Mouse (Mus musculus) myocyte (in vitro differentiated cells): ENCODE data around the gene Kras. TPM values are rescaled to one million over a fixed set of nuclear protein-coding genes. Genes with fewer than 3 reads are reported as not detected.

Source experiments
- H3K27me3 ChIP-seq: one replicate; pipeline ENCODE4 v1.6.1; 2011; ENCODE audit not compliant: control insufficient read depth, insufficient read depth, insufficient read length
- H3K36me3 ChIP-seq: one replicate; pipeline ENCODE4 v1.6.1; 2011; ENCODE audit not compliant: control insufficient read depth, insufficient read depth
- H3K4me2 ChIP-seq: one replicate; pipeline ENCODE4 v1.6.1; 2011; ENCODE audit warnings: low read depth, control low read depth
- H3K4me3 ChIP-seq: one replicate; pipeline ENCODE4 v1.5.1; 2011; ENCODE audit warnings: mild to moderate bottlenecking, control low read depth, moderate library complexity
- H3K79me2 ChIP-seq: one replicate; pipeline ENCODE4 v1.6.1; 2011; ENCODE audit not compliant: control insufficient read depth, insufficient read depth
- H3ac ChIP-seq: one replicate; pipeline ENCODE4 v1.6.1; 2011; ENCODE audit not compliant: control insufficient read depth, insufficient read length
- CEBPB ChIP-seq: IDR thresholded peaks from 2 replicates; pipeline ENCODE4 v1.6.1; 2011; ENCODE audit warnings: mild to moderate bottlenecking, moderate library complexity; ENCODE audit not compliant: poor library complexity, insufficient read depth, severe bottlenecking
- E2F4 ChIP-seq: IDR thresholded peaks from one replicate; pipeline ENCODE4 v1.6.1; 2011; ENCODE audit warnings: mild to moderate bottlenecking, control low read depth, moderate library complexity; ENCODE audit not compliant: insufficient read depth
- MAX ChIP-seq: IDR thresholded peaks from one replicate; pipeline ENCODE4 v1.6.1; 2011; ENCODE audit warnings: low read depth, mild to moderate bottlenecking, control low read depth
- MYOD1 ChIP-seq, 3 experiments: IDR thresholded peaks; one replicate each; pipeline ENCODE4 v1.6.1; 2011; ENCODE audit warnings: control low read depth in 2 of 3, low read depth in 2 of 3, mild to moderate bottlenecking in 2 of 3, moderate library complexity in 1 of 3; ENCODE audit not compliant: insufficient read length in 2 of 3, control insufficient read depth in 1 of 3
- MYOG ChIP-seq, 3 experiments: IDR thresholded peaks; one replicate each; pipeline ENCODE4 v1.6.1; 2011; ENCODE audit warnings: control low read depth in 2 of 3, low read depth in 2 of 3, mild to moderate bottlenecking in 2 of 3; ENCODE audit not compliant: insufficient read length in 2 of 3, control insufficient read depth in 1 of 3, insufficient read depth in 1 of 3
- POLR2A ChIP-seq: IDR thresholded peaks from one replicate; pipeline ENCODE4 v1.6.1; 2011; ENCODE audit warnings: low read depth, mild to moderate bottlenecking, control low read depth, moderate library complexity; ENCODE audit not compliant: insufficient read length
- POLR2AphosphoS2 ChIP-seq: IDR thresholded peaks from one replicate; pipeline ENCODE4 v1.6.1; 2011; ENCODE audit warnings: low read depth, control low read depth; ENCODE audit not compliant: insufficient read length
- REST ChIP-seq: IDR thresholded peaks from one replicate; pipeline ENCODE4 v1.6.1; 2011; ENCODE audit warnings: mild to moderate bottlenecking, control low read depth, moderate library complexity; ENCODE audit not compliant: insufficient read depth, insufficient read length
- SRF ChIP-seq: IDR thresholded peaks from one replicate; pipeline ENCODE4 v1.6.1; 2011; ENCODE audit warnings: low read depth; ENCODE audit not compliant: control insufficient read depth, insufficient read length
- TCF12 ChIP-seq: IDR thresholded peaks from one replicate; pipeline ENCODE4 v1.6.1; 2011; ENCODE audit warnings: mild to moderate bottlenecking, control low read depth; ENCODE audit not compliant: poor library complexity, insufficient read depth, severe bottlenecking
- TCF3 ChIP-seq: IDR thresholded peaks from one replicate; pipeline ENCODE4 v1.6.1; 2011; ENCODE audit warnings: low read depth, control low read depth; ENCODE audit not compliant: insufficient read length
- USF1 ChIP-seq: IDR thresholded peaks from one replicate; pipeline ENCODE4 v1.6.1; 2011; ENCODE audit warnings: low read depth, mild to moderate bottlenecking, control low read depth, moderate library complexity
- polyA plus RNA-seq: library from polyadenylated mRNA; unstranded; fragments of >200 nt; fragmentation: generic; extraction: Trizol; gene quantifications from one replicate; pipeline ENCODE4 v1.2.1, GENCODE M21; 2012; ENCODE audit warnings: missing spikeins

Gene Kras
- polyA plus RNA-seq, 1 experiment, result 15.8 TPM

DNA sequence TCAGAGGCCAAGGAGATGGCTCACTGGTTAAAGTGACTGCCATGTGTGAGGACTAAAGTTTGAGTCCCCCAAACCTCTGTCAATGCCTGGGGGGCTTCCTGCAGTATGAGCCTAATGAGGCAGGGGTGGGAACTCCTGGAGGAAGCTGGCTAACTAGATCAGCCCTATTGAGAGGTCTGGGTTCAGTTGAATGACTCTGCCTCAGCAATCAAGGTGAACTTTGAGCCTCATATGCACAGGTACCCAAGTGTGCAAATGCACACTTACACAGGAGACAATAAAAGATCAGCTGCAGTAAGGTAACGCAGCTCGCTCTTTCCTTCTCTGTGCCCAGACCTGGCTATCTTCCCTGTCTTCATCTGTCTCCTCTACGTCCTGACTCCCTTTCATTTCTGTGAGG is 57.0 kb downstream of the Kras start:
- Histone ChIP-seq H3ac (no peak overlapping the region), H3K4me3 (no peak overlapping the region), H3K36me3 (no peaks in the 10 kb centered on the region), H3K27me3 (no peaks in the 10 kb centered on the region), H3K4me2 (no peak overlapping the region), H3K79me2 (no peaks in the 10 kb centered on the region)
- TF ChIP-seq USF1 (no peak), REST (no peak), TCF12 (no peak), CEBPB (no peak), SRF (no peak), E2F4 (no peak), TCF3 (no peak), MYOD1 (IDR thresholded peaks at IDR 0.05; ENCODE audit: control insufficient read depth in 1 of 3, insufficient read length in 2 of 3, low read depth in 2 of 3) (no peak), POLR2A (no peak), MAX (no peak), POLR2AphosphoS2 (no peak), MYOG (IDR thresholded peaks at IDR 0.05; ENCODE audit: control insufficient read depth in 1 of 3, insufficient read depth in 1 of 3, insufficient read length in 2 of 3, low read depth in 2 of 3) (no peak)

DNA sequence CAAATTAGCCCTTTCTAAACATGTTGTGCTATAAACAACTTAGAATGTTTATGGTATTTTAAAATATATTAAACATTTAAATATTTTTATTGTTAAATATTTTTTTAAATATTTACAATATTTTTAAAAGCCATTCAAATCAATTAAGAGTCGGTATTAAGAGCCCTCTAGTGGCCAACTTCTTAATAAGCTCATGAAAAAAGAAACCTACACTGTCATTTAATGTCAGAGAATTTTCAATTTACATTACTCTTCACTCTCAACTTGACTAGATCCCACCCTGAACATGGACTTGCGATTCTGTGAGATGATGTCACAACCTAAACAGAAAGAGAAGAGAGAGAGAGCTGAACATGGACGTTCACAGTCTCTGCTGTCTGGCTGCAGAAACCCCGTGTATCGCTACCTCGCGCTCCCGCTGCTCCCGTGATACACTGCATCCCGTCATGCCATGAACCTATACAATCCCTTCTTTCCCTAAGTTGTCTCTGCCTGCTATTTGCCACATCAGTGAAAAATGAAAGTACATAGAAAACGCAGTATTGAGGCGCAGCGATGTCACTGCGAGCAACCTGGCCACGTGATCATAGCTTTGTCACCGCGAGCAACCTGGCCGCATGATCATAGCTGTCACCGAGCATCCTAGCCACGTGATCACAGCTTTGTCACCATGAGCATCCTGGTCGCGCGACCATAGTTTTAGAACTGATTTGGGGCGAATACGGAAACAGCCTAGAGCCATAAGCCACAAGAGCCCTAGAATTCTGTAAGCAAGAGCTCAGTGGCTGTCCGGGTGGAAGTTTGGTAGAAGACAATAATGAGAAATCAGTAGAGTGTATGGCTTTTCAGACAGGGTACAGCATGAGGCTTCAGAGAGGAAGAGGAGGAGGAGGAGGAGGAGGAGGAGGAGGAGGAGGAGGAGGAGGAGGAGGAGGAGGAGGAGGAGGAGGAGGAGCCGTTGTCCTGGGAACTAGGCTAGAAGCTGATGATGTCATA is 62.6 kb downstream of the Kras start:
- no peak overlapping the region for H3ac ChIP-seq
- H3K79me2 ChIP-seq, result no peaks in the 10 kb centered on the region
- H3K36me3 ChIP-seq, result no peaks in the 10 kb centered on the region
- peak overlapping the region; percentile 94 for H3K4me2 ChIP-seq
- H3K4me3 ChIP-seq, result peak overlapping the region; percentile 26
- H3K27me3 ChIP-seq, result no peaks in the 10 kb centered on the region
- no peak for TF ChIP-seq MYOG (IDR thresholded peaks at IDR 0.05; ENCODE audit: control insufficient read depth in 1 of 3, insufficient read depth in 1 of 3, insufficient read length in 2 of 3, low read depth in 2 of 3)
- peak; percentile 76 for TF ChIP-seq USF1

GRCm38 (mm10) chr6:145186096-145186495 is 63.9 kb downstream of the Kras start:
- H3K27me3 ChIP-seq, result no peaks in the 10 kb centered on the region
- no peaks in the 10 kb centered on the region for H3K36me3 ChIP-seq
- no peak for TF ChIP-seq MYOG (IDR thresholded peaks at IDR 0.05; ENCODE audit: control insufficient read depth in 1 of 3, insufficient read depth in 1 of 3, insufficient read length in 2 of 3, low read depth in 2 of 3)
- no peak for TF ChIP-seq MAX
- TF ChIP-seq POLR2AphosphoS2, result no peak
- TF ChIP-seq CEBPB, result no peak
- TF ChIP-seq POLR2A, result no peak
- no peak for TF ChIP-seq REST
- TF ChIP-seq TCF12, result no peak
- no peak for TF ChIP-seq E2F4
- TF ChIP-seq USF1, result no peak
- no peak for TF ChIP-seq TCF3
- no peak for TF ChIP-seq SRF
- TF ChIP-seq MYOD1 (IDR thresholded peaks at IDR 0.05; ENCODE audit: control insufficient read depth in 1 of 3, insufficient read length in 2 of 3, low read depth in 2 of 3), result no peak
- no peak overlapping the region for H3ac ChIP-seq
- H3K79me2 ChIP-seq, result no peaks in the 10 kb centered on the region
- H3K4me3 ChIP-seq, result no peak overlapping the region
- H3K4me2 ChIP-seq, result no peak overlapping the region

GRCm38 (mm10) chr6:145182044-145182443 is 68.0 kb downstream of the Kras start:
- no peaks in the 10 kb centered on the region for H3K79me2 ChIP-seq
- no peak overlapping the region for H3ac ChIP-seq
- H3K27me3 ChIP-seq, result no peaks in the 10 kb centered on the region
- TF ChIP-seq E2F4 (no peak), CEBPB (no peak), POLR2AphosphoS2 (no peak)
- no peak overlapping the region for H3K4me2 ChIP-seq
- no peaks in the 10 kb centered on the region for H3K36me3 ChIP-seq
- no peak overlapping the region for H3K4me3 ChIP-seq

DNA sequence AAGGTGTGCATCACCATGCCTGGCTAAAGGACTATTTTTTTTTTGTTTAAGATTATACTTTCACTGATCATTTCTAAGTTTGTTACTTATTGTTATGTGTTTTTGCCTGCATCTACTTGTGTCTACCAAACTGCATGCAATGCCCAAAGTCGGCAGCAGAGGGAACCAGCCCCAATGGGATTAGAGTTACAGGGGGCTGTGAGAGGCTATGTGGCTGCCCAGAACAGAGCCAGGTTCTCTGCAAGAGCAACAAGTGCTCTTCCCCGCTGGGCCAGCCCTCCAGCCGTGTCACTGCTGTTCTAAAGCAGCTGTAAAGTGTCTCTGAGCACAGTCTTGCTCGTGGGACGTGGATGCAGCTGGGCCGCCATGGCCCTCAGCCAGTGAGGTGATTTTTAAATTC is 70.4 kb downstream of the Kras start:
- H3K4me3 ChIP-seq, result no peak overlapping the region
- H3K79me2 ChIP-seq, result no peaks in the 10 kb centered on the region
- H3ac ChIP-seq, result no peak overlapping the region
- no peaks in the 10 kb centered on the region for H3K36me3 ChIP-seq
- H3K27me3 ChIP-seq, result no peaks in the 10 kb centered on the region
- TF ChIP-seq TCF3 (no peak), SRF (no peak), REST (no peak), E2F4 (no peak), MYOG (IDR thresholded peaks at IDR 0.05; ENCODE audit: control insufficient read depth in 1 of 3, insufficient read depth in 1 of 3, insufficient read length in 2 of 3, low read depth in 2 of 3) (no peak), MYOD1 (IDR thresholded peaks at IDR 0.05; ENCODE audit: control insufficient read depth in 1 of 3, insufficient read length in 2 of 3, low read depth in 2 of 3) (no peak), CEBPB (no peak), MAX (no peak), POLR2AphosphoS2 (no peak), POLR2A (no peak)
- no peak overlapping the region for H3K4me2 ChIP-seq
